Mouse (Mus musculus): ENCODE measurements around the gene Asic2. TPM values are rescaled to one million over a fixed set of nuclear protein-coding genes. Genes with fewer than 3 reads are reported as not detected.
"Not testable (repeated sequence)": the region's sequence is repeated elsewhere in the genome, so short reads cannot be mapped to it uniquely, and the experiment has no call there.

Asic2 gene
- total RNA-seq, 1 experiment from 2014 or later = 1.9 TPM

- no peak for DNase-seq
Observed at GRCm38 (mm10) chr11:81290041-81290440, 678.2 kb downstream of the Asic2 start.

GRCm38 (mm10) chr11:81283185-81283584 is 685.1 kb downstream of the Asic2 start:
- DNase-seq = no peak

- DNase-seq = no peak
Observed at GRCm38 (mm10) chr11:81280070-81280469, 688.2 kb downstream of the Asic2 start.

- DNase-seq = no peak
Observed at GRCm38 (mm10) chr11:81277406-81277805, 690.9 kb downstream of the Asic2 start.

- no peak for DNase-seq
Observed at GRCm38 (mm10) chr11:81272677-81273418, 695.4 kb downstream of the Asic2 start.

- DNase-seq = no peak
Observed at GRCm38 (mm10) chr11:81271422-81271821, 696.8 kb downstream of the Asic2 start.

GRCm38 (mm10) chr11:81270518-81270917 is 697.7 kb downstream of the Asic2 start:
- no peak for DNase-seq

- no peak for DNase-seq
Observed at GRCm38 (mm10) chr11:81263757-81264156, 704.5 kb downstream of the Asic2 start.

GRCm38 (mm10) chr11:81263193-81263592 is 705.1 kb downstream of the Asic2 start:
- DNase-seq = no peak

GRCm38 (mm10) chr11:81261259-81261658 is 707.0 kb downstream of the Asic2 start:
- DNase-seq = no peak

- not testable (repeated sequence) for DNase-seq
Observed at GRCm38 (mm10) chr11:81241183-81241582, 727.1 kb downstream of the Asic2 start.

- peak; percentile 35 for DNase-seq
Observed at GRCm38 (mm10) chr11:81239966-81240681, 728.1 kb downstream of the Asic2 start.

- no peak for DNase-seq
Observed at GRCm38 (mm10) chr11:81239091-81239490, 729.2 kb downstream of the Asic2 start.

- no peak for DNase-seq
Observed at GRCm38 (mm10) chr11:81236070-81236469, 732.2 kb downstream of the Asic2 start.

GRCm38 (mm10) chr11:81223361-81223760 is 744.9 kb downstream of the Asic2 start:
- no peak for DNase-seq

- DNase-seq = no peak
Observed at GRCm38 (mm10) chr11:81220786-81221185, 747.5 kb downstream of the Asic2 start.

GRCm38 (mm10) chr11:81205471-81205870 is 762.8 kb downstream of the Asic2 start:
- no peak for DNase-seq

GRCm38 (mm10) chr11:81202578-81202977 is 765.7 kb downstream of the Asic2 start:
- DNase-seq = no peak

GRCm38 (mm10) chr11:81193856-81194255 is 774.4 kb downstream of the Asic2 start:
- no peak for DNase-seq

GRCm38 (mm10) chr11:81192155-81192554 is 776.1 kb downstream of the Asic2 start:
- no peak for DNase-seq

- DNase-seq = no peak
Observed at GRCm38 (mm10) chr11:81189103-81189502, 779.2 kb downstream of the Asic2 start.

GRCm38 (mm10) chr11:81187851-81188250 is 780.4 kb downstream of the Asic2 start:
- no peak for DNase-seq

GRCm38 (mm10) chr11:81184721-81185120 is 783.5 kb downstream of the Asic2 start:
- no peak for DNase-seq

- no peak for DNase-seq
Observed at GRCm38 (mm10) chr11:81164890-81165289, 803.4 kb downstream of the Asic2 start.
